Mouse (Mus musculus) brain, adult 2 months (tissue): ENCODE measurements around the gene Cnfn.
"Not testable (repeated sequence)": the region's sequence is repeated elsewhere in the genome, so short reads cannot be mapped to it uniquely, and the experiment has no call there.

ENCODE experiments used
- DNase-seq: peaks from one replicate; pipeline ENCODE4 v3.0.0; 2011; ENCODE audit warnings: low read depth, low spot score

Cnfn gene

GRCm38 (mm10) chr7:25365937-25366625 lies 3.4 kb downstream of the Cnfn start:
- DNase-seq, result peak; percentile 72

- DNase-seq, result no peak
These were observed 5.9 kb downstream of the Cnfn start for GRCm38 (mm10) chr7:25363632-25364031.

DNA sequence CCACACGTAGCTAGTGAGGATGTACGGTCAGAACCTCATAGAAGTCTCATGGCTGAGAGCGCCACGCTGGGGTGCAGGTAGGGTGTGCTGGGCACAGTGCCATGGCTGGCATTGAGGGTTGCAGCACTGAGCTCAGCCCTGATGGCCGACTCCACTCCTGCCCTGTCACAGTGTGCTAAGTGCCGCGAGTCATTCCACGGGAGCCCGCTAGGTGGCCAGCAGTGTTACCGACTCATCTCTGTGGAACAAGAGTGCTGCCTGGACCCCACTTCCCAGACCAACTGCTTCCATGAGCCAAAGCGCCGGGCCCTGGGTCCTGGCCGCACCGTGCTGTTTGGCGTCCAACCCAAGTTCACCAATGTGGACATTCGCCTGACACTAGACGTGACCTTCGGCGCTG lies 6.4 kb downstream of the Cnfn start:
- peak; percentile 85 for DNase-seq

GRCm38 (mm10) chr7:25358721-25359206 lies 10.8 kb downstream of the Cnfn start:
- DNase-seq, result peak; percentile 30

DNA sequence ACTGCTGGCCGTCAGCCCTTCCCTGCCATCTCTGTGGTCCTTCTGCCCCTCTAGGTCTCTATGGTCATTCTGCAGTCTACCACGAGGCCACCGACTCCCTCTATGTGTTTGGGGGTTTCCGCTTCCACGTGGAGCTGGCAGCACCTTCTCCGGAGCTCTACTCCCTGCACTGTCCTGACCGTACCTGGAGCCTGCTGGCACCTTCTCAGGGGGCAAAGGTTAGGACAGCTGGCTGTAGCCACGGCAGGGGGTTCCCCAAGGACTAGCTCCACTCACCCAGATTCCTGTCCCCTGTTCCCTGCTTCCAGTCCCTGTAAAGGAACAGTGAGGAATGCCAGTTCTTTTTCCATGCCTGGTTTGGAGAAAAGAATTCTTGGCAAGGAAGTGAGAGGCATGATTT lies 20.7 kb downstream of the Cnfn start:
- DNase-seq, result no peak

GRCm38 (mm10) chr7:25341000-25341784 lies 28.3 kb downstream of the Cnfn start:
- DNase-seq, result peak; percentile 73

GRCm38 (mm10) chr7:25339329-25339728 lies 30.2 kb downstream of the Cnfn start:
- no peak for DNase-seq

DNA sequence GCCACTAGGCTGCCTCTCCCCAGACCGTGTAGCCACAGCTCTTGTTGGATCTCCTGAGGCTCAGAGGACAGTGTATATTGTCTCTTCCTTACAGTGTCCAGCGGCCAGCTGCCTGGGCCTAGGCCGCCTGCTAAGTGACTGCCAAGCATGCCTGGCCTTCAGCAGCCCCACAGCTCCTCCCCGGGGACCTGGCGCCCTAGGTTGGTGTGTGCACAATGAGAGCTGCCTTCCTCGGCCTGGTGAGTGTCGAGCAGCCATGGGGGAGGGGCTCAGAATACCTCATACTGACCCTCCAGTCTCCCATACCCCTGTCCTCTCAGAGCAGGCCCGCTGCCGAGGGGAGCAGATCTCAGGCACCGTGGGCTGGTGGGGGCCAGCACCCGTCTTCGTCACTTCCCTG lies 35.1 kb downstream of the Cnfn start:
- no peak for DNase-seq

DNA sequence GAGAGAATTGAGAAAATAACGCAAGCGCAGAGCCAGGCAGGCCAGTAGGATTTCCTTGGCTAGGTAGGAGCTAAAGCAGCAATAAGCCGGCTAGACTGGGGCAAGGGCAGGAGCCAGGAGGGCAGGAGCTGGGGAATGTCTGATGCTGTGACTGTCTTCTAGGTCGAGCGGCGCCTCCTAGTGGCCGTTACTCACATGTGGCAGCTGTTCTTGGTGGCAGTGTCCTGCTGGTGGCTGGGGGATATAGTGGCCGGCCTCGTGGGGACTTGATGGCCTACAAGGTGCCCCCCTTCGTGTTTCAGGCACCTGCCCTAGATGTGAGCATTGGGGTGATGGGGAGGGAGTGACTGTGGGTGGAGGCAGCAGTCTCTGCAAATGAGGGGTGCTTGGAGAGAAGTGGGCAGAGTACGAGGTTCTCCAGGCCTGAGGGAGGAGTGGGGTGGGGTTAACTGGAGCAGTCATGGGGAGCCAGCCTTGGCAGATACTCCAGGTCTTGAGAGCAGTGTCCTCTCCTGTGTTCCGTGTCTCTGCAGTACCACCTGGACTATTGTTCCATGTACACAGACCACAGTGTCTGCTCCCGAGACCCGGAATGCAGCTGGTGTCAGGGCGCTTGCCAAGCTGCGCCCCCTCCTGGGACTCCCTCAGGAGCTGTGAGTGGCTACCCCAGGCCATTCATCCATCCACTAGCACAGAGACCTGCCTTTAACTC lies 35.8 kb downstream of the Cnfn start:
- DNase-seq, result peak; percentile 89

- no peak for DNase-seq
These were observed 43.3 kb downstream of the Cnfn start for GRCm38 (mm10) chr7:25326233-25326632.

DNA sequence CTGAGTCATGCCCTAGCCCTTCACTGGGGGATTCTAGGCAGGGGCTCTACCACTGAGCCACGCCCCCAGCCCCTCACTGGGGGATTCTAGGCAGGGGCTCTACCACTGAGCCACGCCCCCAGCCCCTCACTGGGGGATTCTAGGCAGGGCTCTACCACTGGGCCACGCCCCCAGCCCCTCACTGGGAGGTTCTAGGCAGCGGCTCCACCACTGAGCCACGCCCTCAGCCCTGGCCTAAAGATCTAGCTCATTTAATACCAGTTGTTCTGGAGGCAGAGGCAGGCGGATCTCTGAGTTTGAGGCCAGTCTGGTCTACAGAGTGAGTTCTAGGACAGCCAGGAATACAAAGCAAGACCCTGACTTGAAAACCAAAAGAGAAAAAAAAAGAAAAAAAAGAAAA lies 44.1 kb downstream of the Cnfn start:
- not testable (repeated sequence) for DNase-seq

DNA sequence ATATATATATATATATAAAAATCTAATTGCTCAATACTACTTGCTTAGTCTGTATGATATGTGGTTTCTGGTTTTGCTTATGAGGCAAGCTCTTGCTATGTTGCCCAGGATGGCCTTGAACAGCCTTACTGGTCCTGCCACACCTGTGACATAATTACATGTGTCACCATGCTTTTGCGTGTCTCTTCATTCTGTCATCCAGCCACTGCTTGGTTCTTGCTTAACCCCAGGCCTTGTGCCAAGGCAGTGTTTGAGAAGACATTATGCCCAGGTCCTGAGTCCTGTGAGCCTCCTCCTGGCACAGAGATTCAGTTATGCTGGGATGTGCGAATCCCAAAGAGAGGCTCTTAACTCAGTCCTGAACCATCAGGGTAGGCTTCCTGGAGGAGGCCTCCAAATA lies 46.3 kb downstream of the Cnfn start:
- no peak for DNase-seq

DNA sequence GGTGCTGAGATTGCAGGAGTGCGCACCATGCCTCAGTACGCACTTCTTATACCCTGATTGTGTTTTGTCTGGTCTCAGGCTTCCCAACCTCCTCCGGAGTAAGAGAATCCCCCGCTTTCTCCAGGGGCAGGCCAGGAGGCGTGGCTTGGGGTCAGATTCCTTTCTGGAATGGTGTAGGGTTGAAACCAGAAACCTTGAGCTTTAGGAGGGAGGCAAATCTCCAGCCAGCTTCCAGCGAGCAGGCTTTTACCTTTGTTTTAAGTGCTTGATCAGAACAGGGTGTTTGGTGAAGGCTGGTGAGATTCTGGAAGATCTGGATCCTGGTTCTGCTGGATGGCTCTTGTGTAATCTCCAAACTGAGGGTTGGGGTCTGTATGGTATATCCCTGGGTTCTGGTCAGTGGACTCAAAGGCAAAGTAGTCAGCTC lies 47.5 kb downstream of the Cnfn start:
- no peak for DNase-seq
